Mouse (Mus musculus) embryonic facial prominence, embryonic 11.5 days (tissue): ENCODE measurements around the gene Padi6. TPM values are rescaled to one million over a fixed set of nuclear protein-coding genes. Genes with fewer than 3 reads are reported as not detected.

Experiments
- microRNA-seq: library from miRNA; unstranded; fragments of <30 nt; microRNA quantifications from one replicate; pipeline ENCODE4, GENCODE M21; 2016; ENCODE audit warnings: borderline number of aligned reads
- polyA plus RNA-seq: library from polyadenylated mRNA; unstranded; fragments of >200 nt; fragmentation: Nextera tagmentation; extraction: Ambion mirVana; gene quantifications from 2 replicates; pipeline ENCODE4 v1.2.1, GENCODE M21; 2014

The Padi6 gene
- polyA plus RNA-seq, 1 experiment from 2014 or later = not detected

Small RNA genes lying within 50 kb of the gene (microRNA-seq; reads per million reads assigned to microRNA genes)
- gene Gm23045 (not detected), gene Gm25951 (not detected)

Other genes with a start within 250 kb of the Padi6 start
- gene Arhgef10l, start 76.6 kb downstream of the Padi6 start, polyA plus RNA-seq = 8.7 and 10.5 TPM in 2 replicates
- 69.8 and 87.5 TPM in 2 replicates for gene Rcc2, start 42.1 kb downstream of the Padi6 start, polyA plus RNA-seq
- gene Padi4, start 31.6 kb upstream of the Padi6 start, polyA plus RNA-seq = 0.18 and 0.20 TPM in 2 replicates
- gene Padi3, start 68.0 kb upstream of the Padi6 start, polyA plus RNA-seq = not detected in 2 replicates
- gene Padi1, start 103.1 kb upstream of the Padi6 start, polyA plus RNA-seq = 0.07 and 0.13 TPM in 2 replicates
- 2.4 and 2.5 TPM in 2 replicates for gene Padi2, start 163.7 kb upstream of the Padi6 start, polyA plus RNA-seq
- gene Sdhb, start 218.6 kb upstream of the Padi6 start, polyA plus RNA-seq = 428 and 430 TPM in 2 replicates
- gene Atp13a2, start 244.2 kb upstream of the Padi6 start, polyA plus RNA-seq = 19.8 and 26.1 TPM in 2 replicates